Mouse (Mus musculus) regulatory T cell (primary cell): ENCODE data around the gene Mterf1b.
"Not testable (repeated sequence)": the region's sequence is repeated elsewhere in the genome, so short reads cannot be mapped to it uniquely, and the experiment has no call there.

Experiments used
- in situ Hi-C: fragments of 300-600 bp; cut with MboI, MseI; formaldehyde crosslinking; loops from one replicate; pipeline ENCODE4 v1.15.1; 2025; ENCODE audit warnings: high pct_unique_total_duplicates

Mterf1b gene

GRCm38 (mm10) chr5:4191671-4192480 lies at the start of gene Mterf1b:
Gene Mterf1b (plus strand): TSS chr5:4192367.
- in situ Hi-C loops = loop anchor here (5.0 kb wide), 2 partner anchors 85 to 300 kb away; partner anchors contain the start of gene Mterf1a

- in situ Hi-C loops = not testable (repeated sequence)
Observed at GRCm38 (mm10) chr5:4159418-4160071, 32.6 kb upstream of the Mterf1b start.

- in situ Hi-C loops = no loop called here
Observed at GRCm38 (mm10) chr5:4161554-4161953, 30.6 kb upstream of the Mterf1b start.

GRCm38 (mm10) chr5:4162461-4162860 lies 29.7 kb upstream of the Mterf1b start:
- in situ Hi-C loops = no loop called here

- in situ Hi-C loops = not testable (repeated sequence)
Observed at GRCm38 (mm10) chr5:4167813-4168529, 24.2 kb upstream of the Mterf1b start.

- in situ Hi-C loops = not testable (repeated sequence)
Observed at GRCm38 (mm10) chr5:4168530-4168926, 23.6 kb upstream of the Mterf1b start.

GRCm38 (mm10) chr5:4176421-4176820 lies 15.7 kb upstream of the Mterf1b start:
- in situ Hi-C loops = not testable (repeated sequence)

GRCm38 (mm10) chr5:4179364-4179763 lies 12.8 kb upstream of the Mterf1b start:
- in situ Hi-C loops = no loop called here

GRCm38 (mm10) chr5:4186815-4187214 lies 5.4 kb upstream of the Mterf1b start:
- in situ Hi-C loops = no loop called here

GRCm38 (mm10) chr5:4192481-4193246 lies 497 bp downstream of the Mterf1b start:
- in situ Hi-C loops = loop anchor here (5.0 kb wide), 2 partner anchors 85 to 300 kb away; partner anchors contain the start of gene Mterf1a

- in situ Hi-C loops = loop anchor here (5.0 kb wide), 2 partner anchors 86 to 301 kb away; partner anchors contain the start of gene Mterf1a
Observed at GRCm38 (mm10) chr5:4193247-4193628, 1.1 kb downstream of the Mterf1b start.

GRCm38 (mm10) chr5:4194166-4194565 lies 2.0 kb downstream of the Mterf1b start:
- in situ Hi-C loops = loop anchor here (5.0 kb wide), 2 partner anchors 87 to 302 kb away; partner anchors contain the start of gene Mterf1a

- in situ Hi-C loops = no loop called here
Observed at GRCm38 (mm10) chr5:4195086-4195485, 2.9 kb downstream of the Mterf1b start.

GRCm38 (mm10) chr5:4201368-4201767 lies 9.2 kb downstream of the Mterf1b start:
- in situ Hi-C loops = loop anchor here (10.0 kb wide), 1 partner anchor 713 kb away; no protein-coding TSS in a partner anchor

GRCm38 (mm10) chr5:4202276-4202810 lies 10.2 kb downstream of the Mterf1b start:
- in situ Hi-C loops = loop anchor here (10.0 kb wide), 1 partner anchor 712 kb away; no protein-coding TSS in a partner anchor

- in situ Hi-C loops = loop anchor here (10.0 kb wide), 1 partner anchor 1005 kb away; no protein-coding TSS in a partner anchor
Observed at GRCm38 (mm10) chr5:4210082-4210481, 17.9 kb downstream of the Mterf1b start.

- in situ Hi-C loops = no loop called here
Observed at GRCm38 (mm10) chr5:4221309-4221708, 29.1 kb downstream of the Mterf1b start.

- in situ Hi-C loops = no loop called here
Observed at GRCm38 (mm10) chr5:4221981-4222623, 29.9 kb downstream of the Mterf1b start.

GRCm38 (mm10) chr5:4232163-4232562 lies 40.0 kb downstream of the Mterf1b start:
- in situ Hi-C loops = loop anchor here (10.0 kb wide), 1 partner anchor 983 kb away; no protein-coding TSS in a partner anchor

GRCm38 (mm10) chr5:4234505-4234904 lies 42.3 kb downstream of the Mterf1b start:
- in situ Hi-C loops = loop anchor here (10.0 kb wide), 1 partner anchor 980 kb away; no protein-coding TSS in a partner anchor
